Mouse (Mus musculus) left cerebral cortex, postnatal 36 days (tissue): ENCODE measurements around the gene Sphkap. TPM values are rescaled to one million over a fixed set of nuclear protein-coding genes. Genes with fewer than 3 reads are reported as not detected.
A peak's percentile ranks its signal among the peaks of the same experiment; 100 is the strongest.

Experiments used
- DNase-seq, 2 experiments: peaks; one replicate each; pipeline ENCODE4 v3.0.0; 2021 to 2022; ENCODE audit warnings: low spot score in 2 of 2, mixed read lengths in 1 of 2
- intact Hi-C: fragments of 180-260 bp; cut with DNase I; formaldehyde crosslinking; loops from one replicate; pipeline ENCODE4 v1.15.1; 2025
- total RNA-seq, 2 experiments: library from RNA; stranded (reverse); gene quantifications; 2 replicates each; pipeline ENCODE4 v1.2.3; 2021

The Sphkap gene
- total RNA-seq, 2 experiments from 2014 or later: 175 to 181 TPM

DNA sequence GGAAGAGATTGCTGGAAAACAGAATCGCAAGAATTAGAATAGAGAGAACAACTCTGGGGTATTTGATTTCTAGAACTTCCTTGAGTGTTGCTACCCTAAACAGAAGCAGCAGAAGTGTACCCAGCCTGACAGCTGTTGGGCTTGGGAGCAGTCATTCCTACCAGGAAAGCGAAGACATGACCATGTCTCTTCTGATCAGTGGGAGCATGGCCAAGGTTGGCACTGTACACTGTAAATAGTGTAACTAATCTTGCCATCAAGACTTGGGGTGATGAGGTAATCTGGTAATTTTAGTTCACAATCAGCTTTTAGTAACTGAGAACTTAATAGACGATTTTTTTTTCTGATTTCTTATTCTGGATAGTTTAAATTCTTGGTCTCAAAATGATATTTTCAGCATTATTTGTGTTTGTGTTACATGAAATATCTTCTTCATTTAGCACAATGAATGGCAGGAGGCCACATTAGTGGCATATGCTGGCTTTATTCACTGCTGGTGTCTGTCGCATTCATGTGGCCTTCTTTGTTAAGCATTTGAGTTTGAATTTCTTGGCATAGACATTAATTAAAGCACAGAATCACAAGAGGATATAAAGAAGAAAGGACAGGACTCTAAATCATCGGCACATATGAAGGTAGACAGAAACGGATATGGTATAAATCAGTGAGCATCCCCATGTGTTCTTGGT lies 96.2 kb downstream of the Sphkap start:
- no peak for DNase-seq
- intact Hi-C loops: no loop called here

DNA sequence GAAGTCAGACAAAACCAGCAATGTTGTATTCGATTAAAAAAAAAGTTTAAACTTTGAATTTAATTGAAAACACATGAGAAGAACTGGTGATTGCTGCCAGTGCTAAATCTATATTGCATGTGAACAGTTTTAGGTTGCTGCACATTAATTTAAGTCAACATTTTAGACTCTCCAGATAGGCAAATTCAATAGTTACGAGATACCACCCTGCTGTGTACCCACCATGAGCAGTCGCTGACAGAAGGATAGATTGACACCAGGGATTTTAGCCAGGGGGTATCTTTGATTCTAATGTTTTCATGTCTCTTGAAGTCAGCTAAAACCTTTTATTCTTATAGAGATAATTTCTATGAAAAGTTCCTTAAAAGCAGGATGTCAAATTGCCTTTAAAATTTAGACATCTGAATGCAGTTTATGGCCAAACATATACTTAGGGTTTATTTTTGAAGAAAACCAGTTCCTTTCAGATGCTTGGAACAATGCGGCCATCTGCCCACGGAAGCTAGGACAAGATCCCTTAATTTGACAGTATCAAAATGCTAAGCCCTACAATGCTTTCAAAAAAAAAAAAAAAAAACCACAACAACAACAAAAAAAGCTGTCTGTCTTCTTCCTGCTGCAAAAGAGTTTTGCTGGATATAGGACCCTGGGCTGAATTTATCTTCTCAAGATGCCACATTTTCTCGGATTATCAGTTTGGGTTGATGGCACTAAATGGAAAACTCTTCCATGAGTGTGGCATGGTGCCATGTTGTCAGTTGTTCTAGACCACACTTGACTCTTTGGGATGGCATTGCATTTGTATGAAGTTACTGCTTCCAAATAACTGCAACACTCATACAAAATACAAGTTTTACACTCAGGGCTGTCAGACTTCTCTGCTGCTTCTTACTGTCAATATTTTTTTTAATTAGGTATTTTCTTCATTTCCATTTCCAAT lies 110.6 kb downstream of the Sphkap start:
- intact Hi-C loops: no loop called here
- DNase-seq: no peak

DNA sequence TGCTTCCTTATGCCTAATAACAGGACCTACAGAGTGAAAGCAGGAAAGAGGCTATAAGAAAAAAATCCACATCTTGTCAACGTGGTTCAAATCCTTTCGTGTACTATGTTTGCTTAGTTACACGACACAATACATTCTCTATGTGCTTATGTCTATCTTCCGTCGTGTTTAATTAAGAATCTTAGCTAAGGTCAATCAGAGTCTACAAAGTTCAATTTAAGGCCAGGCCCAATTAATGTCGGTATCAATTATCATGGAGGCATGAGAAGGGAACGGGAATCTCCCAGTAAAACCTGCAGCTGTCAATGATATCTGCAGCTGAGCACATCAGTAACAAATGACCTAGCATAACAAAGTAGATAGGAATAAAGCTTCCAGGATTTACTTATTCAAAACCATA lies 122.1 kb downstream of the Sphkap start:
- no peak for DNase-seq
- intact Hi-C loops: no loop called here

DNA sequence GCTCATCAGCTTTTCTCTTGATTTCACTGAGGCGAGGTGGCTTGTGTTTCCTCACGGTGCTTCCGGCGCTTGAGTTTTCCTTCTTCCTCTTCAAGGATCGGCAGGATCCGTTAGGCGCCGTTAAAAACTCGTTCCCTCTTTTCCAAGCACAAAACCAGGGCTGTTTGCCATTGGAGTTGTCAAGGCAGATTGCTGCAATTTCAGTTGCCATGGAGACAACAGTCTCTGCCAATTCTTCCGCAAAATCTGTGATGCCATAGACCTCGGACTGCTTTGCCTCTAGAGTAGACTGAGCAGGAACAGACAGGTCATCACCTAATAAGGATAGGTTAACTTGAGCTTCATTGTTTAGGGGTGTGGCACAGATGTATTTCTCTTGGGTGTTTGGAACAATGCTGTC lies 131.0 kb downstream of the Sphkap start:
- peak; percentile 63 to 68 for DNase-seq
- intact Hi-C loops: no loop called here

DNA sequence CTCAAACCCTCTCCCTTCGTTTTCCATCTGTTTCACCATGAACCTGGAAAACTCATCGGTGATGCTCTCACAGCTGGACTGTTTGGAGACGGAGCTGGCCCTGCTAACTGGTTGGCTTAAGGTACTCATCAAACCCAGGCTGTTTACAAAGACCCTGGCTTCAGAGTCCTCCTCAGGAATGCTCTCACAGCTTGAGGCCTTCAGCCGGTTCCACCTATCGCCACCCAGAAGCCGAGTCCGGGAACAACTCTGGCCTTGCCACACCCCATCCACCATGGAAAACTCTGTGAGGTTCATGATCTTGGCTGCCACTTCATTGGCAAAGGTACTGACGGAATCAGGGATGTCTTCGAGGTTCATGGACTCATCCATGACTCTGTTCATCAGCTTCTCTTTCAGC lies 131.4 kb downstream of the Sphkap start:
- intact Hi-C loops: no loop called here
- no peak for DNase-seq

DNA sequence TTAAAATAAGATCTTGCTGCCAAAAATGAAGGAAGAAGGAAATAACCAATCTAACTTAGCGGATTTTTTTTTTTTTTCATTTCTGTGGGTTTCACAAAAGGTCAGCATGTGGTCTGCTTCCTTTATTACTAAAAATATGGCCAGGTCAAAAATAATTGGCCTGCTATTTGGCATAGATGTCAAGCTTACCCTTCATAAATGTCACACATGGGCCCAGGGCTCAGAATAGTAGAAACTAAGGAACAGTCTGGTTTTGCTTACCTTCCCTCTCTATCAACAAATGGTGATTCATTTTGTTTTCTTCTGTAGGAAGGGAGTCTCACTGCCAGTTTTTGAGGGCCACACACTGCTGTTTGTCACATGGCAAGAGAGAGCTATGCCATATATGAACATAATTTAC lies 156.3 kb downstream of the Sphkap start:
- intact Hi-C loops: no loop called here
- no peak for DNase-seq

DNA sequence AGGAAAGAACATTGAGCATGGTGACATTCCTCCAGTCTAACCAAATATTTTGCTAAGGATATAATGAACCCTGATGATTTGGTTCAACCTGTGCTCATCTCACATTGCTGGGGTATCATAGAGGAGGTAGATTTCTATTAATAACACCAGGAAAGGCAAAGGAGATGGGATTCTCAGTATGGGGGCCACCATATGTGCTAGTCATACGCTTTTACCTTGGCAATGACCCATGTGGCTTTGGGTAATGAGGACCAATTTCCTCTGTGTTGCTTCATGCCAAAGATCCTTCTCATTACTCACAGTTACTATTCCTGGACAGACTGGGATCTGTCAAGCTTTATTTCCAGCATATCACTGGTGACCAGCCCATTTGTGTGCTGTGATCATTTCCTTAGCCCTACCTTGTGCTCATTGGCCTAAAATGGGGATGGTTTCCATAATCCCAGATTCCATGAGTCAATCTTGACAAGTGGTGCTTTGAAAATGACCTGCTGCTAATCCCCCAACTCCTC lies 159.7 kb downstream of the Sphkap start:
- no peak for DNase-seq
- intact Hi-C loops: no loop called here

DNA sequence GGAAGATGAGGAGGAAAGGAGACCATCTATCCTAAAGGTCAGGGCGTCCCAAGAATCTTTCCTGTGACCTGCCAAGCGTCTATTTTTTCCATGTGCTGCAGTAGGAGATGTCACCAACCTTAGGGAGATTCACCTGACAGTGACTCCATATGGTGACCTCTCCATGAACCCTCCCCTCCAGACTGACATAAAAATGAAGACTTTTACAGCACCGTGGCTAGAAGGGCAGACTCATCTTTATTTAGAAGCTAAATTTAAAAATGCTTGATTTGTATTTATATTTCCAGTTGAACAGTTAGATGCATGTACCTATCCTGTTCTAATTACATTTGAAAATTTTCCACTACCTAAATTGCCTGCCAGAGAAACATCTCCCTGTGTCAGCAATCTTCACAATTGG lies 180.1 kb downstream of the Sphkap start:
- intact Hi-C loops: loop anchor here (1.0 kb wide), 1 partner anchor 8 kb away; no protein-coding TSS in a partner anchor
- no peak for DNase-seq

DNA sequence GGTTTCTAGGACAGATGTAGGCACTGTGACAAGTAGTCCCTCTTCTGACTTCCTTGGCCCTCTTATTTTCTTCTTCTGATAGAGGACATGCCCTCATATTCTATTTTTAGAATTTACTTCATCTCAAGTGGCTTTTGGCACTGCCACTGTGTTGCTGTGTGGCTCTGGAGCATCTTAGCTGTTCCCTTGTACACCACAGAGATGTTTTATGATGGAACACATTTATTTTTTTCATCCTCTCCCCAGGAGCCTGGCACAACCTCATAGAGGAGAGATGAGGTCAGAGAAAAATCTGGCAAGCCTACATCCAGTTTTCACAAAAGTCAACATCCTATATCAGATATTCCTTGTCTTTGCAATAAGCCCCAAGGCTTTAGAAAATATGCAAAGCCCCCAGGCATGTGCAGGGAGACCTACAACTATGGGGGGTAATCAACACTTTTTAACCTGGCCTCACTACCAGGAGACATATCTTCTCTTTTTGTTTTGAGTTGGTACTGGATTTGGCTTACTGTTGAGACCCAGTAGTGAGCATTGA lies 183.5 kb downstream of the Sphkap start:
- intact Hi-C loops: no loop called here
- DNase-seq: no peak

DNA sequence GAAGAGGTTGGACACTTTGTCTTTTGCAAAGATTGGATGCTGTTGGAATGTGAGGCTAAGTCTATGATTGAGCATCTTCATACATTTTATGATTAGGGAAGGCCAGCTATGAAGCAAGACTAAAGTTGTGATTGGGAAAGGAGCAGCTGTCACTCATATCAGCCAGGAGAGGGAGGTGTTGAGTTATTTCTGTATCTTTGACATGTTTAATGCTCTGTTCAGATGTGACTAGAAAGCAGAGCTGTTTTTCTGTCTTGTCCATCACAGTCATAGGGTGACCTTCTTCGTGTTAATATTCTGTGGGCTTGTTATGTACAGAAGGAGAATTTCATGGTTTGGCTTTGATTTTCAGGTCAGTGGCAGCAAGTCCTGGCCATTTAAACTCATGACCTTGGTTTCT lies 184.9 kb downstream of the Sphkap start:
- DNase-seq: no peak
- intact Hi-C loops: no loop called here

DNA sequence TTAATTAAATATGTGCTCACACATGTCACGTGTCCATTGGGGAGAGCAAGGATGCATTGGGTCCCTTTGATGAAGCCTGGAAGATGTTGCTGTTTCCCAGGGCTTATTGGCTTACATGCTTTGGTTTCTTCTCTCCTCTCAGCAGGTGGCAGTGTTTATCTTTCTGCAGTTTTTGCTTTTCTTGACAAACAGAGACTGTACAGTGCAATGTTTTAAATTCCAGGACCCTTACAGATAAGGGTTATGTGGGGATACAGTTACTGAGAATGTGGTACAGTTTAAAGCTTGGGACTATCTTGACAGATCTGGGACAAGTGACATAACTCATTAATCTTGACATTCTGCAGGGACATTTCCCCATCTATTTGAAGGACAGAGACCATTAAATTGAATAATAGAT lies 189.7 kb downstream of the Sphkap start:
- DNase-seq: no peak
- intact Hi-C loops: loop anchor here (1.0 to 5.0 kb wide), 2 partner anchors 189 to 499 kb away; partner anchors contain the start of gene Sphkap

DNA sequence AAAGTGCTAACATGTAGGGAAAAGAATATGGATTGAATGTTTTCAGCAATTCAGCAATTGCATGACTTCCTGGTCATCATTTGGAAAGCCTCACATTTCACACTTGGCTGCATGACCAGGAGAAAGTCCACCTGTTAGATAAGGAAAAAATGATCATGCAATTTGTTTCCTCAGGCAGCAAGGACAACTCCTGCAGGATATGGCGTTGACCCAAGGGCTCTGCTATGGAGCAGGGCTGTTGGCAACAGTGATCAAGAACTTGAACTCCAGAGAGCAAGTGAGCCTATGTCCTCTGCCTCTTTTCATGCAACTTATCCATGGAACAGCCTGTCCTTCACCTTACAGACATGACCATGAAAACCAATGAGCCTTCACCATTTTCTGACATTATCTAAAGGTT lies 198.0 kb downstream of the Sphkap start:
- intact Hi-C loops: no loop called here

More for the DNA sequence above, 198.0 kb downstream of the Sphkap start:
- DNase-seq: no peak

Other genes starting within 250 kb of the Sphkap start
- gene Daw1, start 248.4 kb downstream of the Sphkap start, total RNA-seq: under 1 TPM in 1 of 2 experiments, not detected in 1; 0.20 TPM